Mouse (Mus musculus): ENCODE measurements at regions not wholly inside any gene's neighbourhood (a gene's known extent, or its start where the extent isn't known, plus 50 kb on each side); places are given as distances from the start of the nearest gene placed in this dataset.

GRCm38 (mm10) chr5:119547070-119547469 lies 123.4 kb upstream of the Tbx3 start:
- no peak for TF ChIP-seq EP300 (IDR thresholded peaks at IDR 0.05; ENCODE audit: low read depth)
- no peak for TF ChIP-seq CTCF (IDR thresholded peaks at IDR 0.05; ENCODE audit: low read depth)
